Mouse (Mus musculus): Measurements from ENCODE around the gene Mpl. TPM values are rescaled to one million over a fixed set of nuclear protein-coding genes. Genes with fewer than 3 reads are reported as not detected.

The Mpl gene
- 1.2 and 1.4 TPM in 2 replicates for polyA plus RNA-seq (2014; fragmentation: Nextera tagmentation; extraction: Ambion mirVana)

DNA sequence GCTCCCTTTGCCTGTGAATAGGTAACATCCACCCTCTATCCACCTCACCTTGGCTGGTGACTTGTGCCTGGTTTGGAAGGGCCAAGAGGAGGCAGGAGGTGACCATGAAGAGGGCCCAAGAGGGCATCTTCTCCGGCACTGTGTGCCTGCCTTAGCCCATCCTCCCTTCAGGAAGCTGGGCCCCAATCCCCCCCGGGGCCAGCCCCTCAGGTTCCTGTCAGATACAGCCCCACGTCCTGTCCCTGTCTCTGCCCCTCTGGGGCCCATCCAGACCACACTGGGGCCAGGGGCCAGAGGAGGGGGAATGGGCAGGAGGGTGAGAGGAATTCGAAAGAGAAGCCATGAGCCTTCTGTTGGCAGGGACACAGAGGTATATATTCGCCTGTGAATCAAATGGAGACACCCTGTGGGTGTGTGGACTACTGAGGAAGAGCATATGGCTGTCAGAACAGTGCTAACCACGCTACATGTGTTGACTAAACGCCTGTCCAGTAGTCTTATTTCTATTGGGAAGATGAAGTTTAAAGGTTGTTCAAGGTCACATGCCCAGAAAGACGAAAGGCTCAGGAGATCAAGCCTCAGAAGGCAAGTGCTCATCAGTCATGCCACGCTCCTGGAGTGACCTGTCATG, at the start of gene Mpl:
TSS of gene Mpl (minus strand) at position 169 of the 631 bp plus-strand sequence.
- Histone ChIP-seq H3K4me3 (ENCODE audit: low read depth, low read length) (no peak within 1 kb of the TSS), H3K4me2 (ENCODE audit: low read depth, low read length) (no peak within 1 kb of the TSS), H3K27ac (replicated peaks; ENCODE audit: low read depth, low read length) (no peak within 1 kb of the TSS), H3K27me3 (ENCODE audit: control insufficient read depth, insufficient read depth, low read length) (no peaks in the 10 kb centered on the region), H3K4me1 (ENCODE audit: control insufficient read depth, insufficient read depth, low read length) (no peaks in the 10 kb centered on the region), H3K9me3 (replicated peaks; ENCODE audit: control insufficient read depth, low read length) (no peaks in the 10 kb centered on the region), H3K36me3 (replicated peaks; ENCODE audit: control insufficient read depth, insufficient read depth, low read depth, low read length) (no peaks in the 10 kb centered on the region), H3K9ac (replicated peaks; ENCODE audit: low read length) (no peak within 1 kb of the TSS)
- ATAC-seq (replicated peaks; ENCODE audit: insufficient number of reproducible peaks, low FRiP score, low TSS enrichment, low read depth) (no peak), DNase-seq (ENCODE audit: low spot score) (no peak)
- whole genome bisulfite sequencing: 75% methylated on average over 9 of the region's 9 CpGs

DNA sequence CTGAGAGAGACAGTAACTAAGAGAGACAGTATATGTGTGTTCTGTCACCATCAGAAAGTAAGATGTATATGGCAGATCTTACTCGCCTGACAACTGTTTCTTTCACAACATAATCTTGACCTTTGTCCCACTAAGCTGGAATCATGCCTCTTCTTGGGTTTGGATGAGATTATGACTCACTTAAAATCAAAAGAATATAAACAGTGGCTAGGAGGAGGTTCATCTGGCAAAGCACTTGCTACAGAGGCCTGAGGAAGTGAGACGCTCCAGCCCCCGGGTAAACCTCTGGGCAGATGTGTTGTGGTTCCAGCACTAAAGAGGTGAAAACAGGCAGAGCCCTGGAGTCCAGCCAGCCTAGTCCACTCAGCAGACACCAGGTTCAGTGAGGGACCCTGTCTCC, 48.2 kb upstream of the Mpl start:
- DNase-seq (ENCODE audit: low spot score) (no peak), ATAC-seq (replicated peaks; ENCODE audit: insufficient number of reproducible peaks, low FRiP score, low TSS enrichment, low read depth) (no peak)
- Histone ChIP-seq H3K4me1 (ENCODE audit: control insufficient read depth, insufficient read depth, low read length) (no peaks in the 10 kb centered on the region), H3K4me3 (ENCODE audit: low read depth, low read length) (no peak overlapping the region), H3K27ac (replicated peaks; ENCODE audit: low read depth, low read length) (no peak overlapping the region), H3K36me3 (replicated peaks; ENCODE audit: control insufficient read depth, insufficient read depth, low read depth, low read length) (no peaks in the 10 kb centered on the region), H3K27me3 (ENCODE audit: control insufficient read depth, insufficient read depth, low read length) (no peaks in the 10 kb centered on the region), H3K9me3 (replicated peaks; ENCODE audit: control insufficient read depth, low read length) (no peaks in the 10 kb centered on the region), H3K4me2 (ENCODE audit: low read depth, low read length) (no peak overlapping the region), H3K9ac (replicated peaks; ENCODE audit: low read length) (no peak overlapping the region)
- WGBS: 66% methylated on average over 3 of the region's 3 CpGs

DNA sequence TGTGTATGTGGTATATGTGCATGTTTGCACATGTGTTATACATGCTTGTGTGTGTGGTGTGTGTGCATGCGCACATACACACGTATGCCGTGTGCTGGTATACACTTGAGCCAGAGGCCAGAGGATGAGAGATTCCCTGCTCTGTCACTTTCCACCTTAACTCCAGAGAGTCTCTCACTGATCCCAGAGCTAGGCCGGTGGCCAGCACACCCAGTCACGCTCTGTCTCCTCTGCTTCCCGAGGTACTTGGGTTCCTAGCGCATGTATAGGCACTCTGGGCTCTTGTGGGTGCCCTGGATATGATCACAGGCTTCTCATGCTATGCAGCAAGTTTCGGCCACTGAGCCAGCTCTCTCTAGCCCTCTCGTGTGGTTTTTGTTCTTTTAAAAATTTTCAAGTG, 43.5 kb upstream of the Mpl start:
- H3K4me1 ChIP-seq (ENCODE audit: control insufficient read depth, insufficient read depth, low read length): no peaks in the 10 kb centered on the region
- no peak overlapping the region for H3K27ac ChIP-seq (replicated peaks; ENCODE audit: low read depth, low read length)
- no peaks in the 10 kb centered on the region for H3K36me3 ChIP-seq (replicated peaks; ENCODE audit: control insufficient read depth, insufficient read depth, low read depth, low read length)
- WGBS: 72% methylated on average over 9 of the region's 9 CpGs
- no peak overlapping the region for H3K4me3 ChIP-seq (ENCODE audit: low read depth, low read length)
- H3K4me2 ChIP-seq (ENCODE audit: low read depth, low read length): no peak overlapping the region
- no peak for DNase-seq (ENCODE audit: low spot score)
- no peak for ATAC-seq (replicated peaks; ENCODE audit: insufficient number of reproducible peaks, low FRiP score, low TSS enrichment, low read depth)
- H3K9me3 ChIP-seq (replicated peaks; ENCODE audit: control insufficient read depth, low read length): no peaks in the 10 kb centered on the region
- H3K9ac ChIP-seq (replicated peaks; ENCODE audit: low read length): no peak overlapping the region
- H3K27me3 ChIP-seq (ENCODE audit: control insufficient read depth, insufficient read depth, low read length): no peaks in the 10 kb centered on the region

DNA sequence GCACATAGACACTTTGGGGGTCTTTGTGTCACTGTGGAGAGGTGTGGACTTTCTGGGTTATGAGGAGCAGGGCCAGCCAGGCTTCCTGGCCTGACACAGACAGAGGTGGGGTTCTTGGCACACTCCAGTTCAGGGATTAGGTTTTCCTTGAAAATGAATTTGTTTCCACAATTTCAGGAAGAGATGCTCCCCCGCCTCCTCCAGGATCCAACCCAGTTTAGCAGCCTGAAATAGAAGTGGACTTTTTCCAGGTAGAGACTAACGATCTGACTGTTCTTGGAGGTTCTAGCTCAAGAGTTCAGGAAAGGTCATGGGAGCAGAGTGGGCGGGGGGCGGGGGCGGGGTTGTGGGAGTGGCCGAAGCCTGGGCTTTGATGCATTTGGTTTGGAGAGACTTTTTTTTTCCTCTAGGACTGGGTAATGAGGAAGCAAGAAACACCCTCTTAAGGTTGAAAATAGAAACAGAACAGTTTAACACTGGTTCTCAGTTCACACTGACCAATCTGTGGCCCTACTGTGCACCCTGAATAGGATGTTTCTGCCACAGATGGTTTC, 42.9 kb upstream of the Mpl start:
- Histone ChIP-seq H3K27me3 (ENCODE audit: control insufficient read depth, insufficient read depth, low read length) (no peaks in the 10 kb centered on the region), H3K9ac (replicated peaks; ENCODE audit: low read length) (no peak overlapping the region), H3K9me3 (replicated peaks; ENCODE audit: control insufficient read depth, low read length) (no peaks in the 10 kb centered on the region), H3K27ac (replicated peaks; ENCODE audit: low read depth, low read length) (no peak overlapping the region), H3K4me2 (ENCODE audit: low read depth, low read length) (no peak overlapping the region), H3K4me1 (ENCODE audit: control insufficient read depth, insufficient read depth, low read length) (no peaks in the 10 kb centered on the region), H3K36me3 (replicated peaks; ENCODE audit: control insufficient read depth, insufficient read depth, low read depth, low read length) (no peaks in the 10 kb centered on the region), H3K4me3 (ENCODE audit: low read depth, low read length) (no peak overlapping the region)
- DNase-seq (ENCODE audit: low spot score): no peak
- no peak for ATAC-seq (replicated peaks; ENCODE audit: insufficient number of reproducible peaks, low FRiP score, low TSS enrichment, low read depth)
- WGBS: 48% methylated on average over 6 of the region's 6 CpGs

DNA sequence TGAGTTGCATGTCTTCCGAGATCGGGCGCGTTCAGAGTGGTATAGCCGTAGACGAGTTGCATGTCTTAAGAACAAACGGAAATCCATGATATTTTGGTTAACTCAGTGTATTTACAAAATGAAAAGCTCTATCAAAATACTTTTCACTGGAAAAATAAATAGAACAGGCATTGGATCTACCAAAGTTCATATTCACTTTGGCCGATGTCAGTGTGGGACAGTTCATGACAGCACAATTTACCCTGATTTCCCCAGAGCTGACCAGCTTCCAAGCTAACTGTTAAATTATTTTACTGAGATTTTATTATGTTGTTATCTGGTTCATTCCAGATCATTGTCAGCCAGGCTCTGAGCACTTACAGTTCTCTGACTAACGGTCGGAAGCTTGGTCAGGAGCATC, 33.1 kb upstream of the Mpl start:
- Histone ChIP-seq H3K9ac (replicated peaks; ENCODE audit: low read length) (no peak overlapping the region), H3K4me2 (ENCODE audit: low read depth, low read length) (no peak overlapping the region), H3K27me3 (ENCODE audit: control insufficient read depth, insufficient read depth, low read length) (no peaks in the 10 kb centered on the region), H3K36me3 (replicated peaks; ENCODE audit: control insufficient read depth, insufficient read depth, low read depth, low read length) (no peaks in the 10 kb centered on the region), H3K27ac (replicated peaks; ENCODE audit: low read depth, low read length) (no peak overlapping the region), H3K4me1 (ENCODE audit: control insufficient read depth, insufficient read depth, low read length) (no peaks in the 10 kb centered on the region), H3K9me3 (replicated peaks; ENCODE audit: control insufficient read depth, low read length) (no peaks in the 10 kb centered on the region), H3K4me3 (ENCODE audit: low read depth, low read length) (no peak overlapping the region)
- no peak for ATAC-seq (replicated peaks; ENCODE audit: insufficient number of reproducible peaks, low FRiP score, low TSS enrichment, low read depth)
- WGBS: 92% methylated on average over 10 of the region's 10 CpGs
- no peak for DNase-seq (ENCODE audit: low spot score)

DNA sequence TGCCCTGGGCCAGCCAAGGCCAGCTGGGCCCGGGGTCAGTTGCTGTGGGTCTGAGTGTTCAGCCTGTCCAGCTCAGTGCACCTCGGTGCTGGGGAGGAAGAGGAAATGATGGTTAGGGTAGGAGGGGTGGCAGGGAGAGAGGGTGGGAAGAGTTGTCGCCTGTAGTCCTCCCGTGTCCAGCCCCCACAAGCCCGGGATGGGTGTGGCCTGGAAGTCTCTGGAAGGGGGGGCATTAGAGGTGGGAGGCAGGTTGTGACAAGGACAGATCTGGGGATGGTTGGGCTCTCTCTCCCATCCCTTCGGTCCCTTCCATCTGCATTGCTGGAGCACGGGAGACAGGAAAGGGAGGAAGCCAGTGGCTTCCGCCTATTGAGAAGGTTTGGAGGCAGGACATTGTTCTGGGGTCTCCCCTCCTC, 32.4 kb upstream of the Mpl start, which contains the start of gene Tie1:
TSS of gene Tie1 (minus strand) at position 345 of the 416 bp plus-strand sequence.
- no peak within 1 kb of the TSS for H3K4me3 ChIP-seq (ENCODE audit: low read depth, low read length)
- ATAC-seq (replicated peaks; ENCODE audit: insufficient number of reproducible peaks, low FRiP score, low TSS enrichment, low read depth): peak; percentile 52; the same call in 1 of the 2 replicates

DNA sequence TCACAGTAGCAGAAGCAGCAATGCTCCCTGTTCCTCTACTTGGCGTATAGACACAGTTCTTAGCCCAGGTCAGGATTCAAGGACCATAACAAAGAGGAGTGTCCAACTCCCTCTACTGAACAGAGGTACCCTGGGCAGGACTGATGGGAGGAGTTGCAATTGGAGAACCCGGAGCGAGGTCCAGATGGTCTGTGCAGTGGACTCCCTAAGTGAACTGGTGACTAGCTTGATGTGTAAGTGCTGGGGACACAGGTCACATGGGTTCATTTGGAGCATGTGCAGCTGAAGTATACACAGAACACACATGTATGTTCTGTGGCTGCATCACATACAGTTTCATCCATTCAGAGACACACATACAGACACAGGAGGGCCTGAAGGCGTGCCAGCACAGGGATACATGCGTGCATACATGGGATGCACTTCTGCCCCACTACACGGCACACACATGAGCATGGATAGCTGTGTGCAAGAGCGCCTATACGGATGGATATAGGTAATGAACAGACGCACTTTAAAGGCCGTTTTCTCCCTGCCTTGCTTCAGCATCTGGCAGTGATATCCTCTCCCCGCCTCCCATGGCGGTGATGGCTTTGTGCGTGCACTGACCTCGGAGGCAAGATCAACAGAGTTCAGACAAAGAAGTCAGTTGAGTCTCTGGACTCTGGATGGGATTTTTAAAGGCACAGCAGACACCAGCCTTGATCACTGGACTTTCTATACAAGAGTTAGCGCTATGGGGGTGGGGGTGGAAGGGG, 19.6 kb upstream of the Mpl start:
- Histone ChIP-seq H3K4me2 (ENCODE audit: low read depth, low read length) (no peak overlapping the region), H3K27me3 (ENCODE audit: control insufficient read depth, insufficient read depth, low read length) (no peaks in the 10 kb centered on the region), H3K9ac (replicated peaks; ENCODE audit: low read length) (peak overlapping the region; percentile 47), H3K36me3 (replicated peaks; ENCODE audit: control insufficient read depth, insufficient read depth, low read depth, low read length) (no peaks in the 10 kb centered on the region), H3K9me3 (replicated peaks; ENCODE audit: control insufficient read depth, low read length) (no peaks in the 10 kb centered on the region), H3K4me1 (ENCODE audit: control insufficient read depth, insufficient read depth, low read length) (no peaks in the 10 kb centered on the region), H3K27ac (replicated peaks; ENCODE audit: low read depth, low read length) (peak overlapping the region; percentile 52; the same call in 1 of the 2 replicates), H3K4me3 (ENCODE audit: low read depth, low read length) (no peak overlapping the region)
- ATAC-seq (replicated peaks; ENCODE audit: insufficient number of reproducible peaks, low FRiP score, low TSS enrichment, low read depth) (0 out of 2 replicates have a peak, but pooled peaks have one; percentile 15), DNase-seq (ENCODE audit: low spot score) (peak; percentile 57)
- WGBS: 29% methylated on average over 15 of the region's 15 CpGs

More for the DNA sequence above, 32.4 kb upstream of the Mpl start, which contains the start of gene Tie1:
- Histone ChIP-seq H3K36me3 (replicated peaks; ENCODE audit: control insufficient read depth, insufficient read depth, low read depth, low read length) (no peaks in the 10 kb centered on the region), H3K27ac (replicated peaks; ENCODE audit: low read depth, low read length) (no peak within 1 kb of the TSS), H3K4me1 (ENCODE audit: control insufficient read depth, insufficient read depth, low read length) (no peaks in the 10 kb centered on the region), H3K9me3 (replicated peaks; ENCODE audit: control insufficient read depth, low read length) (no peaks in the 10 kb centered on the region), H3K4me2 (ENCODE audit: low read depth, low read length) (no peak within 1 kb of the TSS), H3K27me3 (ENCODE audit: control insufficient read depth, insufficient read depth, low read length) (no peaks in the 10 kb centered on the region), H3K9ac (replicated peaks; ENCODE audit: low read length) (no peak within 1 kb of the TSS)
- DNase-seq (ENCODE audit: low spot score): no peak
- WGBS: 78% methylated on average over 8 of the region's 8 CpGs

DNA sequence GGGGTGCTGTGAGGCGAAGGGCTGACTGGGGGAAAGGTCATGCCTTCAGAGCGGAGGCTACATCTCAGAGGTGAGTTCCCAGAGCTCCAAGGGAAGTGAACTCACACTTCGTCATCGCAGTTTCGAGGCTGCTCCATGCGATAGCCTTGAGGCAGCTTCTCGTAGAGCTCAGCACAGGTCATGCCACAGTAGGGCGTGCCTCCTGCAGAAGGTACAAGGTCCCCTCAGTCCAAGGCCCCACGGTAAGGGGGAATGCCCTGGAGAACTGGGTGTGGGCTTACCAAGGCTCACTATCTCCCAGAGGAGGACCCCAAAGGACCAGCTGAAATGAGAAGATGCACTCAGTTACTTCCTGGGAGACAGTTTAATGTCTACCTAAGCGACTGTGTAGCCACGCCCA, 15.4 kb upstream of the Mpl start:
- no peak overlapping the region for H3K4me3 ChIP-seq (ENCODE audit: low read depth, low read length)
- H3K27me3 ChIP-seq (ENCODE audit: control insufficient read depth, insufficient read depth, low read length): no peaks in the 10 kb centered on the region
- DNase-seq (ENCODE audit: low spot score) (no peak), ATAC-seq (replicated peaks; ENCODE audit: insufficient number of reproducible peaks, low FRiP score, low TSS enrichment, low read depth) (no peak)
- H3K9ac ChIP-seq (replicated peaks; ENCODE audit: low read length): no peak overlapping the region
- H3K36me3 ChIP-seq (replicated peaks; ENCODE audit: control insufficient read depth, insufficient read depth, low read depth, low read length): no peaks in the 10 kb centered on the region
- 87% methylated on average over 11 of the region's 11 CpGs for WGBS
- H3K4me2 ChIP-seq (ENCODE audit: low read depth, low read length): no peak overlapping the region
- H3K27ac ChIP-seq (replicated peaks; ENCODE audit: low read depth, low read length): no peak overlapping the region
- H3K4me1 ChIP-seq (ENCODE audit: control insufficient read depth, insufficient read depth, low read length): no peaks in the 10 kb centered on the region
- no peaks in the 10 kb centered on the region for H3K9me3 ChIP-seq (replicated peaks; ENCODE audit: control insufficient read depth, low read length)

Measured in embryonic facial prominence, embryonic 11.5 days (tissue).